Mouse (Mus musculus) ES-Bruce4 (cell line): ENCODE data around the gene Mipol1. TPM values are rescaled to one million over a fixed set of nuclear protein-coding genes. Genes with fewer than 3 reads are reported as not detected.

Experiments
- H3K27ac ChIP-seq: 2 replicates; pipeline ENCODE4 v1.5.1; 2012; ENCODE audit warnings: low read length, inconsistent platforms; ENCODE audit not compliant: insufficient read depth
- H3K27me3 ChIP-seq: 2 replicates; pipeline ENCODE4 v1.6.1; 2012; ENCODE audit warnings: mild to moderate bottlenecking, low read length, inconsistent platforms; ENCODE audit not compliant: control insufficient read depth, poor library complexity, insufficient read depth, severe bottlenecking
- H3K36me3 ChIP-seq: 2 replicates; pipeline ENCODE4 v1.6.1; 2012; ENCODE audit warnings: inconsistent platforms, mild to moderate bottlenecking, low read length, moderate library complexity; ENCODE audit not compliant: control insufficient read depth, poor library complexity, insufficient read depth, severe bottlenecking
- H3K4me1 ChIP-seq: one replicate; pipeline ENCODE4 v1.8.1; 2011; ENCODE audit warnings: low read length; ENCODE audit not compliant: control insufficient read depth, insufficient read depth
- H3K4me3 ChIP-seq: 2 replicates; pipeline ENCODE4 v1.5.1; 2011; ENCODE audit warnings: low read depth, mild to moderate bottlenecking, low read length
- H3K9ac ChIP-seq: 2 replicates; pipeline ENCODE4 v1.6.1; 2012; ENCODE audit warnings: low read depth, mild to moderate bottlenecking, inconsistent platforms; ENCODE audit not compliant: poor library complexity, severe bottlenecking
- H3K9me3 ChIP-seq: replicated peaks from 2 replicates; pipeline ENCODE4 v1.6.1; 2012; ENCODE audit warnings: mild to moderate bottlenecking, low read length, inconsistent platforms; ENCODE audit not compliant: control insufficient read depth, poor library complexity, insufficient read depth, severe bottlenecking
- CTCF ChIP-seq: IDR thresholded peaks from one replicate; pipeline ENCODE4 v1.8.1; 2011; ENCODE audit warnings: low read depth, low read length
- EP300 ChIP-seq: IDR thresholded peaks from 2 replicates; pipeline ENCODE4 v1.6.1; 2011; ENCODE audit warnings: low read depth, low read length; ENCODE audit not compliant: insufficient read depth
- POLR2A ChIP-seq: IDR thresholded peaks from one replicate; pipeline ENCODE4 v1.8.1; 2011; ENCODE audit warnings: low read length; ENCODE audit not compliant: insufficient read depth
- polyA plus RNA-seq: library from polyadenylated mRNA; stranded (reverse); fragments of >200 nt; gene quantifications from 2 replicates; pipeline ENCODE4 v1.2.4, GENCODE M21; 2011; ENCODE audit warnings: low read depth; ENCODE audit not compliant: missing spikeins, insufficient read depth, insufficient read length

The Mipol1 gene
- polyA plus RNA-seq, 1 experiment: 31.3 TPM

GRCm38 (mm10) chr12:57400186-57400585, 170.0 kb downstream of the Mipol1 start:
- H3K4me1 ChIP-seq: no peaks in the 10 kb centered on the region
- no peak overlapping the region for H3K9ac ChIP-seq
- H3K27ac ChIP-seq: no peak overlapping the region
- no peak overlapping the region for H3K4me3 ChIP-seq
- H3K36me3 ChIP-seq: no peaks in the 10 kb centered on the region
- no peaks in the 10 kb centered on the region for H3K9me3 ChIP-seq
- TF ChIP-seq EP300 (no peak), POLR2A (no peak), CTCF (no peak)
- no peaks in the 10 kb centered on the region for H3K27me3 ChIP-seq

- H3K27ac ChIP-seq: no peak overlapping the region
- H3K4me1 ChIP-seq: no peaks in the 10 kb centered on the region
- H3K9ac ChIP-seq: no peak overlapping the region
- no peak overlapping the region for H3K4me3 ChIP-seq
- H3K27me3 ChIP-seq: no peaks in the 10 kb centered on the region
- no peaks in the 10 kb centered on the region for H3K36me3 ChIP-seq
- no peaks in the 10 kb centered on the region for H3K9me3 ChIP-seq
- no peak for TF ChIP-seq EP300
- no peak for TF ChIP-seq CTCF
- TF ChIP-seq POLR2A: no peak
Measured at GRCm38 (mm10) chr12:57401126-57401525, 170.9 kb downstream of the Mipol1 start.

- Histone ChIP-seq H3K4me1 (no peaks in the 10 kb centered on the region), H3K27ac (no peak overlapping the region), H3K9ac (no peak overlapping the region), H3K27me3 (no peaks in the 10 kb centered on the region), H3K4me3 (no peak overlapping the region), H3K9me3 (no peaks in the 10 kb centered on the region), H3K36me3 (no peaks in the 10 kb centered on the region)
- no peak for TF ChIP-seq EP300
- TF ChIP-seq POLR2A: no peak
- TF ChIP-seq CTCF: no peak
Measured at GRCm38 (mm10) chr12:57402360-57402759, 172.1 kb downstream of the Mipol1 start.

GRCm38 (mm10) chr12:57409976-57410375, 179.7 kb downstream of the Mipol1 start:
- no peak overlapping the region for H3K9ac ChIP-seq
- H3K4me3 ChIP-seq: no peak overlapping the region
- H3K27ac ChIP-seq: no peak overlapping the region
- H3K9me3 ChIP-seq: no peaks in the 10 kb centered on the region
- no peaks in the 10 kb centered on the region for H3K36me3 ChIP-seq
- no peaks in the 10 kb centered on the region for H3K4me1 ChIP-seq
- TF ChIP-seq CTCF: no peak
- TF ChIP-seq POLR2A: no peak
- TF ChIP-seq EP300: no peak
- H3K27me3 ChIP-seq: no peaks in the 10 kb centered on the region

- H3K9me3 ChIP-seq: no peaks in the 10 kb centered on the region
- H3K9ac ChIP-seq: no peak overlapping the region
- TF ChIP-seq POLR2A (no peak), CTCF (no peak)
- no peaks in the 10 kb centered on the region for H3K36me3 ChIP-seq
- H3K4me1 ChIP-seq: no peaks in the 10 kb centered on the region
- H3K27me3 ChIP-seq: no peaks in the 10 kb centered on the region
- no peak overlapping the region for H3K4me3 ChIP-seq
- no peak overlapping the region for H3K27ac ChIP-seq
Measured at GRCm38 (mm10) chr12:57413833-57414232, 183.6 kb downstream of the Mipol1 start.

GRCm38 (mm10) chr12:57424902-57425301, 194.7 kb downstream of the Mipol1 start:
- no peaks in the 10 kb centered on the region for H3K27me3 ChIP-seq
- no peak overlapping the region for H3K9ac ChIP-seq
- no peaks in the 10 kb centered on the region for H3K4me1 ChIP-seq
- H3K4me3 ChIP-seq: no peak overlapping the region
- H3K9me3 ChIP-seq: no peaks in the 10 kb centered on the region
- no peak overlapping the region for H3K27ac ChIP-seq
- H3K36me3 ChIP-seq: no peaks in the 10 kb centered on the region
- TF ChIP-seq EP300: no peak

GRCm38 (mm10) chr12:57428243-57428642, 198.0 kb downstream of the Mipol1 start:
- Histone ChIP-seq H3K9ac (no peak overlapping the region), H3K4me3 (no peak overlapping the region), H3K9me3 (no peaks in the 10 kb centered on the region), H3K27me3 (no peaks in the 10 kb centered on the region), H3K4me1 (no peaks in the 10 kb centered on the region), H3K36me3 (no peaks in the 10 kb centered on the region), H3K27ac (no peak overlapping the region)
- TF ChIP-seq EP300 (no peak), CTCF (no peak), POLR2A (no peak)
